ENCODE assay signal across 10 mouse cellular contexts in genomic region chr11:59636695-59637414, GRCm38 (mm10).
DNase-seq lines count a peak whose midpoint lies in the region.
"Had no signal": no experiment of that assay in that cellular context is flagged by ENCODE, and none has a peak within 500 bp of the region (broad histone marks: within the 10 kb centered on the region; RNA-seq: fewer than 3 reads in every experiment).

No protein-coding gene starts in this region.

- peak; percentile 11 to 16 for DNase-seq in spleen, adult 18-20 months
- DNase-seq in spleen, postnatal 14 days (ENCODE audit: low spot score in 2 of 2) = no peak
- DNase-seq in MEL-GATA-1-ER (ENCODE audit: extremely low read depth, low read depth) = peak; percentile 88
- DNase-seq in lung, postnatal 36 days = peak; percentile 59
- no peak for DNase-seq in kidney, adult 9 months
- no peak for DNase-seq in right cerebral cortex, postnatal 36 days (ENCODE audit: low spot score in 2 of 2)
- DNase-seq in embryo, embryonic 10 days (ENCODE audit: low spot score) = no peak
- DNase-seq: kidney, adult 11 months; lung, embryonic 14.5 days; thymus, postnatal 36 days had no signal

Comparison
In these comparisons a context has a peak if more than half of its experiments do, and no peak if none do; other contexts are left out.
1. DNase-seq: peak in spleen, adult 18-20 months (2 of 2), MEL-GATA-1-ER (single experiment) and lung, postnatal 36 days (single experiment); none in spleen, postnatal 14 days (0 of 2), kidney, adult 9 months (single experiment), right cerebral cortex, postnatal 36 days (0 of 2) and embryo, embryonic 10 days (single experiment).